Mouse (Mus musculus) heart, embryonic 13.5 days (tissue): ENCODE measurements around the gene Gm11037. TPM values are rescaled to one million over a fixed set of nuclear protein-coding genes. Genes with fewer than 3 reads are reported as not detected.

Experiments used
- ATAC-seq: fragments of 200-750 bp; cut with Nextera tagmentation; 2 replicates; pipeline ENCODE4 v1.8.0; 2017; ENCODE audit warnings: moderate TSS enrichment; ENCODE audit not compliant: insufficient number of reproducible peaks, low FRiP score, low TSS enrichment; ENCODE audit errors: extremely low read depth
- H3K27ac ChIP-seq: fragments of 300-500 bp; sonication (generic); replicated peaks from 2 replicates; pipeline ENCODE4 v1.5.1; 2015; ENCODE audit warnings: moderate library complexity, mild to moderate bottlenecking, inconsistent platforms
- H3K27me3 ChIP-seq: fragments of 300-500 bp; sonication (generic); replicated peaks from 2 replicates; pipeline ENCODE4 v1.6.1; 2015; ENCODE audit warnings: mild to moderate bottlenecking, inconsistent platforms
- H3K36me3 ChIP-seq: fragments of 300-500 bp; sonication (generic); 2 replicates; pipeline ENCODE4 v1.6.1; 2015; ENCODE audit warnings: mild to moderate bottlenecking, inconsistent platforms
- H3K4me1 ChIP-seq: fragments of 300-500 bp; sonication (generic); 2 replicates; pipeline ENCODE4 v1.6.1; 2015; ENCODE audit warnings: inconsistent platforms
- H3K4me2 ChIP-seq: fragments of 300-500 bp; sonication (generic); 2 replicates; pipeline ENCODE4 v1.6.1; 2015; ENCODE audit warnings: inconsistent platforms, mild to moderate bottlenecking, moderate library complexity
- H3K4me3 ChIP-seq: fragments of 300-500 bp; sonication (generic); 2 replicates; pipeline ENCODE4 v1.5.1; 2015; ENCODE audit warnings: moderate library complexity, mild to moderate bottlenecking, inconsistent platforms
- H3K9ac ChIP-seq: fragments of 300-500 bp; sonication (generic); 2 replicates; pipeline ENCODE4 v1.6.1; 2015; ENCODE audit warnings: inconsistent platforms, mild to moderate bottlenecking, moderate library complexity
- H3K9me3 ChIP-seq: fragments of 300-500 bp; sonication (generic); 2 replicates; pipeline ENCODE4 v1.6.1; 2016; ENCODE audit warnings: inconsistent platforms
- WGBS: fragments of 180-500 bp; shearing (Covaris S2); methylation state at CpG from one replicate; pipeline ENCODE4 v1.1.7; 2015; ENCODE audit warnings: mixed read lengths; 5-methylcytosine and 5-hydroxymethylcytosine counted together
- polyA plus RNA-seq: library from polyadenylated mRNA; unstranded; fragments of >200 nt; fragmentation: Nextera tagmentation; extraction: Ambion mirVana; gene quantifications from 2 replicates; pipeline ENCODE4 v1.2.1, GENCODE M21; 2015

Gm11037 gene
- polyA plus RNA-seq, 1 experiment from 2014 or later = not detected

- Histone ChIP-seq H3K27me3 (no peaks in the 10 kb centered on the region), H3K4me2 (no peak overlapping the region), H3K4me1 (peaks cover 43% of the 10 kb centered on the region), H3K27ac (no peak overlapping the region), H3K9ac (no peak overlapping the region), H3K36me3 (peaks cover 76% of the 10 kb centered on the region), H3K4me3 (no peak overlapping the region), H3K9me3 (no peaks in the 10 kb centered on the region)
- 87% methylated on average over 8 of the region's 8 CpGs for WGBS
- ATAC-seq = no peak
These were observed 8.2 kb downstream of the Gm11037 start for GRCm38 (mm10) chr2:131141336-131141986.

GRCm38 (mm10) chr2:131142592-131142991, 9.3 kb downstream of the Gm11037 start:
- WGBS = 27% methylated on average over 18 of the region's 18 CpGs
- Histone ChIP-seq H3K27me3 (no peaks in the 10 kb centered on the region), H3K9ac (peak overlapping the region; percentile 40), H3K27ac (no peak overlapping the region), H3K4me1 (peaks cover 38% of the 10 kb centered on the region), H3K4me2 (peak overlapping the region; percentile 38), H3K9me3 (no peaks in the 10 kb centered on the region), H3K4me3 (no peak overlapping the region), H3K36me3 (peaks cover 79% of the 10 kb centered on the region)
- ATAC-seq = no peak

- peaks cover 80% of the 10 kb centered on the region for H3K36me3 ChIP-seq
- peak overlapping the region; percentile 40 for H3K9ac ChIP-seq
- no peaks in the 10 kb centered on the region for H3K27me3 ChIP-seq
- no peaks in the 10 kb centered on the region for H3K9me3 ChIP-seq
- H3K4me3 ChIP-seq = no peak overlapping the region
- WGBS = 67% methylated on average over 22 of the region's 22 CpGs
- H3K27ac ChIP-seq = no peak overlapping the region
- H3K4me1 ChIP-seq = peaks cover 40% of the 10 kb centered on the region
- peak overlapping the region; percentile 38 for H3K4me2 ChIP-seq
- no peak for ATAC-seq
These were observed 9.9 kb downstream of the Gm11037 start for GRCm38 (mm10) chr2:131143007-131143780.

- Histone ChIP-seq H3K9ac (no peak overlapping the region), H3K36me3 (peaks cover 90% of the 10 kb centered on the region)
These were observed 11.8 kb downstream of the Gm11037 start for GRCm38 (mm10) chr2:131145121-131145520.

GRCm38 (mm10) chr2:131145536-131145935, 12.2 kb downstream of the Gm11037 start:
- WGBS = 69% methylated on average over 2 of the region's 2 CpGs

More at GRCm38 (mm10) chr2:131145121-131145520, 11.8 kb downstream of the Gm11037 start:
- peaks cover 32% of the 10 kb centered on the region for H3K4me1 ChIP-seq
- 48% methylated on average over 13 of the region's 13 CpGs for WGBS
- H3K4me2 ChIP-seq = no peak overlapping the region
- no peaks in the 10 kb centered on the region for H3K27me3 ChIP-seq
- H3K27ac ChIP-seq = no peak overlapping the region
- no peaks in the 10 kb centered on the region for H3K9me3 ChIP-seq
- H3K4me3 ChIP-seq = no peak overlapping the region
- ATAC-seq = no peak

GRCm38 (mm10) chr2:131146193-131147042, 13.1 kb downstream of the Gm11037 start:
- no peak overlapping the region for H3K9ac ChIP-seq
- H3K4me3 ChIP-seq = no peak overlapping the region
- no peak overlapping the region for H3K4me2 ChIP-seq
- H3K9me3 ChIP-seq = no peaks in the 10 kb centered on the region
- H3K36me3 ChIP-seq = peaks cover 94% of the 10 kb centered on the region
- H3K27me3 ChIP-seq = no peaks in the 10 kb centered on the region
- peaks cover 19% of the 10 kb centered on the region for H3K4me1 ChIP-seq
- no peak for ATAC-seq
- 74% methylated on average over 21 of the region's 21 CpGs for WGBS
- no peak overlapping the region for H3K27ac ChIP-seq

More at GRCm38 (mm10) chr2:131145536-131145935, 12.2 kb downstream of the Gm11037 start:
- no peak overlapping the region for H3K4me3 ChIP-seq
- peaks cover 94% of the 10 kb centered on the region for H3K36me3 ChIP-seq
- no peak for ATAC-seq
- no peaks in the 10 kb centered on the region for H3K9me3 ChIP-seq
- H3K27ac ChIP-seq = no peak overlapping the region
- H3K4me1 ChIP-seq = peaks cover 28% of the 10 kb centered on the region
- H3K9ac ChIP-seq = no peak overlapping the region
- H3K4me2 ChIP-seq = no peak overlapping the region
- H3K27me3 ChIP-seq = no peaks in the 10 kb centered on the region

GRCm38 (mm10) chr2:131147043-131147365, 13.7 kb downstream of the Gm11037 start:
- H3K27me3 ChIP-seq = no peaks in the 10 kb centered on the region
- no peak overlapping the region for H3K9ac ChIP-seq
- peaks cover 98% of the 10 kb centered on the region for H3K36me3 ChIP-seq
- 89% methylated on average over 8 of the region's 8 CpGs for WGBS
- no peak for ATAC-seq
- no peak overlapping the region for H3K27ac ChIP-seq
- no peak overlapping the region for H3K4me2 ChIP-seq
- H3K4me1 ChIP-seq = peaks cover 17% of the 10 kb centered on the region
- no peak overlapping the region for H3K4me3 ChIP-seq
- H3K9me3 ChIP-seq = no peaks in the 10 kb centered on the region

GRCm38 (mm10) chr2:131148353-131149253, 15.3 kb downstream of the Gm11037 start:
- Histone ChIP-seq H3K36me3 (peaks cover 97% of the 10 kb centered on the region), H3K4me1 (peaks cover 10% of the 10 kb centered on the region), H3K9ac (no peak overlapping the region), H3K4me3 (no peak overlapping the region), H3K27me3 (no peaks in the 10 kb centered on the region), H3K4me2 (no peak overlapping the region), H3K27ac (peak overlapping the region; percentile 53), H3K9me3 (no peaks in the 10 kb centered on the region)
- ATAC-seq = no peak
- 73% methylated on average over 8 of the region's 8 CpGs for WGBS

- Histone ChIP-seq H3K27ac (no peak overlapping the region), H3K4me3 (no peak overlapping the region), H3K4me1 (peaks cover 10% of the 10 kb centered on the region), H3K27me3 (no peaks in the 10 kb centered on the region), H3K4me2 (no peak overlapping the region), H3K9ac (no peak overlapping the region), H3K9me3 (no peaks in the 10 kb centered on the region), H3K36me3 (peaks cover 91% of the 10 kb centered on the region)
- no peak for ATAC-seq
- WGBS = 91% methylated on average over 3 of the region's 3 CpGs
These were observed 15.9 kb downstream of the Gm11037 start for GRCm38 (mm10) chr2:131149254-131149578.

GRCm38 (mm10) chr2:131152166-131152730, 19.0 kb downstream of the Gm11037 start:
- Histone ChIP-seq H3K36me3 (peaks cover 75% of the 10 kb centered on the region), H3K27me3 (no peaks in the 10 kb centered on the region), H3K4me1 (peaks cover 34% of the 10 kb centered on the region), H3K27ac (no peak overlapping the region), H3K4me2 (no peak overlapping the region), H3K9ac (no peak overlapping the region), H3K4me3 (no peak overlapping the region), H3K9me3 (no peaks in the 10 kb centered on the region)
- no peak for ATAC-seq
- 75% methylated on average over 7 of the region's 7 CpGs for WGBS
